Mouse (Mus musculus) E14TG2a.4 (cell line): ENCODE data around the gene Ehmt2.

Source experiments
- CTCF ChIP-seq: conservative IDR thresholded peaks from 2 replicates; pipeline ENCODE4 v1.5.1; 2014; ENCODE audit warnings: low read length
- NANOG ChIP-seq: IDR thresholded peaks from 2 replicates; pipeline ENCODE4 v1.6.1; 2014; ENCODE audit warnings: borderline replicate concordance, low read length, mixed read lengths

DNA sequence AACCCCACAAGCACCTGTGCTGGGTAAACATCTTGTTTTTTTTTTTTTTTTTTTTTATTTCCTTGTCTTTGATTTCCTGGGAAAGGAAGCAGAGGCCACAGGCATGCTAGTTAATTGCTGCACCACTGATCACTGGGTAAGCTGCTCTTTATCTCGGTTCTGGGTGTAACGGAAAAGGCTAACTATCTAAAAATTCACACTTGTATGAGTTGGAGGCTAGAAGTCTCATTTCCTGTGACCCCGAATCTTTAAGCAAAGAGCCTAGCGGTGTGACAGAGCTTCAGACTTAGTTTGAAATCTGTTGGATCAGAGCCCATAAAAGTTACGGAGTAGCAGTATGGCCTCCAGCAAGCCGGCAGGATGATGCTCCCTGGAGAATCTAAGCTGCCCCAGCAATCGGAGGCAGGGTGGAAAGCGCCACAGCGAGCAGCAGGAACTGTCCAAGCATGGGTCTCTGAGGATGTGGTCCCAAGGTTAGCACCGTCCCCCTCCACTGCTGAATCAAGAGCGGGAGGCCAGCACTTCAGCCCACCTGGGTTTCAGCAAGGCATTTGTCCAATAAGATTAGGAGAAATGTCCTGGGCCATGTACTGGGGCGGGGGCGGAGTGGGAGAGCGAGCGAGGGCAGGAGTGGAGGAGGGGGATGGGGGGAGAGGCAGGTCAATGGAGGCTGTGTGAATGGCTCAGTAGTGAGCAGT lies 43.2 kb downstream of the Ehmt2 start:
- TF ChIP-seq CTCF (no peak), NANOG (no peak)
